Mouse (Mus musculus) ES-E14 (cell line): ENCODE measurements around the gene Slc1a1.

Source experiments
- MAFK ChIP-seq: IDR thresholded peaks from 2 replicates; pipeline ENCODE4 v1.6.1; 2014; ENCODE audit warnings: mild to moderate bottlenecking, low read depth, low read length, inconsistent platforms; ENCODE audit not compliant: insufficient read depth
- ZC3H11A ChIP-seq: IDR thresholded peaks from 2 replicates; pipeline ENCODE4 v1.6.1; 2012; ENCODE audit warnings: low read depth, mild to moderate bottlenecking, inconsistent platforms, low read length, borderline replicate concordance
- ZNF384 ChIP-seq: IDR thresholded peaks from 2 replicates; pipeline ENCODE4 v1.6.1; 2012; ENCODE audit warnings: low read depth, low read length, inconsistent platforms

DNA sequence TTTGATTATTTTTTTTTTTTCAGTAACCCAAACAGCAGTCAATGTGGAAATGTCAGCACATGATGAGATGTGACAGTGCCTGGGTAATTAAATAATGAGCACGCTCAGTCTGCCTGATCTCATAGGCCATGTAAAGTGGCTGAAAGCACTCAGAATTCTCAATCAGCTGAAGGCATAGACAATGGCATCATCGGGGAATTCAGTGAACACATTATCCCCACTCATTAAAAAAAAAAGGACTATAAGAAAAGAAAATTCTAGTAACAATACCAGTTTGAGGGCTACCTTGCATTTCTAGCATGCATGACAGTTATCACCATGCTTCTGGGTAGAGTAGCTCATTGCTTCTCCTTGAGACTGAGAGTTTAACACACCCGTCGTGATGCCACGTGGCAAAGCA lies 116.4 kb downstream of the Slc1a1 start:
- TF ChIP-seq ZC3H11A, result no peak
- no peak for TF ChIP-seq MAFK
- no peak for TF ChIP-seq ZNF384
